Mouse (Mus musculus) yolk sac, embryonic 10.5 days (tissue): ENCODE results near the gene Gm5447.

Source experiments
- DNase-seq: peaks from one replicate; pipeline ENCODE4 v3.0.0-alpha.2; 2017; ENCODE audit warnings: low spot score

The Gm5447 gene

GRCm38 (mm10) chr13:30986934-30987455 lies 13.0 kb downstream of the Gm5447 start:
- DNase-seq, result no peak

GRCm38 (mm10) chr13:30987686-30988085 lies 13.7 kb downstream of the Gm5447 start:
- no peak for DNase-seq

- no peak for DNase-seq
Observed at GRCm38 (mm10) chr13:30989710-30990109, 15.7 kb downstream of the Gm5447 start.

GRCm38 (mm10) chr13:30990233-30990632 lies 16.2 kb downstream of the Gm5447 start:
- DNase-seq, result no peak

- DNase-seq, result peak; percentile 44
Observed at GRCm38 (mm10) chr13:30993819-30994218, 19.8 kb downstream of the Gm5447 start.

- DNase-seq, result no peak
Observed at GRCm38 (mm10) chr13:30994249-30994858, 20.4 kb downstream of the Gm5447 start.

GRCm38 (mm10) chr13:30997526-30998253 lies 23.7 kb downstream of the Gm5447 start:
- no peak for DNase-seq

GRCm38 (mm10) chr13:30999799-31000198 lies 25.8 kb downstream of the Gm5447 start:
- no peak for DNase-seq

GRCm38 (mm10) chr13:31004458-31004857 lies 30.5 kb downstream of the Gm5447 start:
- DNase-seq, result peak; percentile 25

GRCm38 (mm10) chr13:31004995-31005394 lies 31.0 kb downstream of the Gm5447 start:
- peak; percentile 19 for DNase-seq

GRCm38 (mm10) chr13:31017545-31017944 lies 43.5 kb downstream of the Gm5447 start:
- DNase-seq, result no peak

GRCm38 (mm10) chr13:31021514-31021913 lies 47.5 kb downstream of the Gm5447 start:
- no peak for DNase-seq

GRCm38 (mm10) chr13:31021927-31022326 lies 47.9 kb downstream of the Gm5447 start:
- no peak for DNase-seq

- no peak for DNase-seq
Observed at GRCm38 (mm10) chr13:31023664-31024063, 49.7 kb downstream of the Gm5447 start.
